Mouse (Mus musculus): ENCODE data around the gene Shc4. TPM values are rescaled to one million over a fixed set of nuclear protein-coding genes. Genes with fewer than 3 reads are reported as not detected.
A peak's percentile ranks its signal among the peaks of the same experiment; 100 is the strongest.

Gene Shc4
- 2.8 and 3.0 TPM in 2 replicates for polyA plus RNA-seq (2015; fragmentation: Nextera tagmentation; extraction: Ambion mirVana)

- Histone ChIP-seq H3K9me3 (no peaks in the 10 kb centered on the region), H3K27ac (peak within 1 kb of the TSS; percentile 76), H3K27me3 (peaks cover 49% of the 10 kb centered on the region), H3K4me1 (replicated peaks) (peaks cover 35% of the 10 kb centered on the region), H3K36me3 (no peaks in the 10 kb centered on the region), H3K4me2 (peak within 1 kb of the TSS; percentile 99), H3K4me3 (peak within 1 kb of the TSS; percentile 55), H3K9ac (peak within 1 kb of the TSS; percentile 79)
- WGBS, result under 1% methylated on average over 15 of the region's 15 CpGs
- peak; percentile 88 for ATAC-seq (ENCODE audit: low FRiP score)
Observed at GRCm38 (mm10) chr2:125724086-125724430, at the start of gene Shc4. Gene Shc4, minus strand, starts transcription at chr2:125724148.

- H3K27me3 ChIP-seq, result no peaks in the 10 kb centered on the region
- peaks cover 83% of the 10 kb centered on the region for H3K36me3 ChIP-seq
- WGBS, result 91% methylated on average over 3 of the region's 3 CpGs
- no peak overlapping the region for H3K27ac ChIP-seq
- H3K9me3 ChIP-seq, result no peaks in the 10 kb centered on the region
- no peak for ATAC-seq (ENCODE audit: low FRiP score)
- no peaks in the 10 kb centered on the region for H3K4me1 ChIP-seq (replicated peaks)
- H3K4me2 ChIP-seq, result no peak overlapping the region
- no peak overlapping the region for H3K9ac ChIP-seq
- no peak overlapping the region for H3K4me3 ChIP-seq
Observed at GRCm38 (mm10) chr2:125765029-125765428, 41.1 kb upstream of the Shc4 start.

GRCm38 (mm10) chr2:125764531-125764930 is 40.6 kb upstream of the Shc4 start:
- Histone ChIP-seq H3K27me3 (no peaks in the 10 kb centered on the region), H3K27ac (no peak overlapping the region), H3K9ac (no peak overlapping the region), H3K9me3 (no peaks in the 10 kb centered on the region), H3K4me1 (replicated peaks) (no peaks in the 10 kb centered on the region), H3K4me3 (no peak overlapping the region), H3K36me3 (peaks cover 82% of the 10 kb centered on the region), H3K4me2 (no peak overlapping the region)
- ATAC-seq (ENCODE audit: low FRiP score), result no peak
- WGBS, result 95% methylated on average over 5 of the region's 5 CpGs

GRCm38 (mm10) chr2:125749330-125749729 is 25.4 kb upstream of the Shc4 start:
- H3K27me3 ChIP-seq, result no peaks in the 10 kb centered on the region
- no peak overlapping the region for H3K9ac ChIP-seq
- peaks cover 85% of the 10 kb centered on the region for H3K36me3 ChIP-seq
- H3K4me2 ChIP-seq, result no peak overlapping the region
- no peaks in the 10 kb centered on the region for H3K9me3 ChIP-seq
- ATAC-seq (ENCODE audit: low FRiP score), result no peak
- H3K27ac ChIP-seq, result no peak overlapping the region
- no peak overlapping the region for H3K4me3 ChIP-seq
- 84% methylated on average over 2 of the region's 2 CpGs for WGBS
- H3K4me1 ChIP-seq (replicated peaks), result no peaks in the 10 kb centered on the region

- no peak for ATAC-seq (ENCODE audit: low FRiP score)
- Histone ChIP-seq H3K4me2 (no peak overlapping the region), H3K4me3 (no peak overlapping the region), H3K4me1 (replicated peaks) (no peaks in the 10 kb centered on the region), H3K9me3 (no peaks in the 10 kb centered on the region), H3K9ac (no peak overlapping the region), H3K36me3 (peaks cover 57% of the 10 kb centered on the region), H3K27ac (no peak overlapping the region), H3K27me3 (no peaks in the 10 kb centered on the region)
- WGBS, result 89% methylated on average over 6 of the region's 6 CpGs
Observed at GRCm38 (mm10) chr2:125739338-125739737, 15.4 kb upstream of the Shc4 start.

- no peaks in the 10 kb centered on the region for H3K27me3 ChIP-seq
- 74% methylated on average over 5 of the region's 5 CpGs for WGBS
- peaks cover 51% of the 10 kb centered on the region for H3K36me3 ChIP-seq
Observed at GRCm38 (mm10) chr2:125738718-125739117, 14.8 kb upstream of the Shc4 start.

GRCm38 (mm10) chr2:125736025-125736343 is 12.0 kb upstream of the Shc4 start:
- peaks cover 9% of the 10 kb centered on the region for H3K4me1 ChIP-seq (replicated peaks)
- H3K4me2 ChIP-seq, result no peak overlapping the region
- H3K4me3 ChIP-seq, result no peak overlapping the region
- H3K9me3 ChIP-seq, result no peaks in the 10 kb centered on the region
- no peak overlapping the region for H3K9ac ChIP-seq
- no peak overlapping the region for H3K27ac ChIP-seq
- ATAC-seq (ENCODE audit: low FRiP score), result no peak
- H3K27me3 ChIP-seq, result no peaks in the 10 kb centered on the region
- peaks cover 26% of the 10 kb centered on the region for H3K36me3 ChIP-seq

More at GRCm38 (mm10) chr2:125738718-125739117, 14.8 kb upstream of the Shc4 start:
- H3K27ac ChIP-seq, result no peak overlapping the region
- no peaks in the 10 kb centered on the region for H3K9me3 ChIP-seq
- H3K4me1 ChIP-seq (replicated peaks), result no peaks in the 10 kb centered on the region
- no peak overlapping the region for H3K4me2 ChIP-seq
- no peak overlapping the region for H3K9ac ChIP-seq
- no peak overlapping the region for H3K4me3 ChIP-seq
- ATAC-seq (ENCODE audit: low FRiP score), result no peak

- Histone ChIP-seq H3K36me3 (peaks cover 22% of the 10 kb centered on the region), H3K27ac (no peak overlapping the region), H3K4me3 (no peak overlapping the region), H3K9me3 (no peaks in the 10 kb centered on the region), H3K27me3 (no peaks in the 10 kb centered on the region), H3K4me1 (replicated peaks) (peaks cover 9% of the 10 kb centered on the region), H3K9ac (no peak overlapping the region), H3K4me2 (no peak overlapping the region)
- 77% methylated on average over 2 of the region's 2 CpGs for WGBS
- ATAC-seq (ENCODE audit: low FRiP score), result no peak
Observed at GRCm38 (mm10) chr2:125735333-125736024, 11.5 kb upstream of the Shc4 start.

GRCm38 (mm10) chr2:125734741-125735140 is 10.8 kb upstream of the Shc4 start:
- peaks cover 16% of the 10 kb centered on the region for H3K36me3 ChIP-seq
- H3K4me3 ChIP-seq, result no peak overlapping the region
- H3K4me1 ChIP-seq (replicated peaks), result peaks cover 9% of the 10 kb centered on the region
- no peaks in the 10 kb centered on the region for H3K9me3 ChIP-seq
- H3K9ac ChIP-seq, result no peak overlapping the region
- no peak overlapping the region for H3K4me2 ChIP-seq
- H3K27me3 ChIP-seq, result 0 out of 2 replicates have a peak, but pooled peaks cover 3% of the 10 kb centered on the region
- no peak overlapping the region for H3K27ac ChIP-seq
- no peak for ATAC-seq (ENCODE audit: low FRiP score)

GRCm38 (mm10) chr2:125731763-125732560 is 8.0 kb upstream of the Shc4 start:
- H3K9me3 ChIP-seq, result no peaks in the 10 kb centered on the region

GRCm38 (mm10) chr2:125724546-125725114 is 682 bp upstream of the Shc4 start:
- peak overlapping the region; percentile 55 for H3K4me3 ChIP-seq
- peak overlapping the region; percentile 99 for H3K4me2 ChIP-seq
- H3K4me1 ChIP-seq (replicated peaks), result peaks cover 35% of the 10 kb centered on the region
- H3K9me3 ChIP-seq, result no peaks in the 10 kb centered on the region
- peaks cover 53% of the 10 kb centered on the region for H3K27me3 ChIP-seq
- H3K36me3 ChIP-seq, result no peaks in the 10 kb centered on the region
- peak overlapping the region; percentile 76 for H3K27ac ChIP-seq
- 1% methylated on average over 16 of the region's 16 CpGs for WGBS
- peak; percentile 30 for ATAC-seq (ENCODE audit: low FRiP score)
- H3K9ac ChIP-seq, result peak overlapping the region; percentile 79

More at GRCm38 (mm10) chr2:125731763-125732560, 8.0 kb upstream of the Shc4 start:
- 6% methylated on average over 35 of the region's 35 CpGs for WGBS
- Histone ChIP-seq H3K27me3 (peaks cover 18% of the 10 kb centered on the region; the same call in 1 of the 2 replicates), H3K4me1 (replicated peaks) (peaks cover 9% of the 10 kb centered on the region), H3K27ac (peak overlapping the region; percentile 85), H3K9ac (peak overlapping the region; percentile 74), H3K4me2 (peak overlapping the region; percentile 55), H3K4me3 (peak overlapping the region; percentile 39), H3K36me3 (no peaks in the 10 kb centered on the region)
- ATAC-seq (ENCODE audit: low FRiP score), result peak; percentile 93

GRCm38 (mm10) chr2:125723408-125724085 is 401 bp downstream of the Shc4 start:
- ATAC-seq (ENCODE audit: low FRiP score), result peak; percentile 88
- H3K4me2 ChIP-seq, result peak overlapping the region; percentile 99
- H3K4me3 ChIP-seq, result peak overlapping the region; percentile 55
- peaks cover 49% of the 10 kb centered on the region for H3K27me3 ChIP-seq
- no peaks in the 10 kb centered on the region for H3K9me3 ChIP-seq
- H3K4me1 ChIP-seq (replicated peaks), result peaks cover 35% of the 10 kb centered on the region
- H3K36me3 ChIP-seq, result no peaks in the 10 kb centered on the region
- WGBS, result under 1% methylated on average over 33 of the region's 34 CpGs
- peak overlapping the region; percentile 79 for H3K9ac ChIP-seq
- H3K27ac ChIP-seq, result peak overlapping the region; percentile 76

All from hindbrain, embryonic 13.5 days (tissue).